Mouse (Mus musculus) ovary, adult 2 months (tissue): ENCODE data around the gene Atp1b2. TPM values are rescaled to one million over a fixed set of nuclear protein-coding genes. Genes with fewer than 3 reads are reported as not detected.

ENCODE experiments used
- polyA plus RNA-seq: library from polyadenylated mRNA; depleted of rRNA; stranded (reverse); fragments of >200 nt; gene quantifications from 2 replicates; pipeline ENCODE4 v1.2.3, GENCODE M21; 2012; rRNA removed

Atp1b2 gene
- polyA plus RNA-seq = 119 and 137 TPM in 2 replicates

DNA sequence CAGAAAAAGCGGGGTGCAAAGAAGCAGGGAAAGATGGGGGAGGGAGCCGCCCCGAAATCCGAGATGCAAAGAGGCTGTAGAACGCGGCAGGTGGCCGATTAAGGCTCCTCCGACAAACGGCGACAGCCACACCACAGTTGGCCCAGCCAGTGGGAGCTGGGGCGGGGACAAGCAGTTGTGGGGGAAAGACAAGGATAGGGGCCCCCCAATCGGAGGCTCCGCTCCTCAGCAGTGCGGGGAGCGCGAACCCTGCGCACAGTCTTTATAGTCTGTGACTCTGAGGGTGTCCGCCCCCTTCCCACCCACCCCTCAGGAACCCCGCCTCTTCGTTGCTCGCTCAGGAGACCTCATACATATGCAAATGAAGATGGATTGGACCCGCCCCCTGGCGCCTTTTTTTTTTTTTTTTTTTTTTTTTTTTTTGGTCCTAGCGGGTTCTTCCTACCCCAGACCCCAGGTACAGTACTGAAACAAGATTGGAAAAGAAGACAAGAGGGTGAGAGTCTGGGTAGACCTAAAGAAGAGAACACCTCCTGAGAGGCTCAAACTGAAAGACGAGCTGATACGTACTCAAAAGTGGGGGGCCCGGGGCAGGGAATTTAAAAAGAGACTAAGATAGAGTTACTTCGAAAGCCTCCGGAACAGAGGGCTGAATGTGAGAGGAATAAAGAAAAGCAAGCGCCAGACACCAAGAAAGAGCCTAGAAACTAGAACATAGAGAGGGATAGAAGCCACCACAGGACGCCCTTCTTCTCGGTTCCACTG, at the start of gene Atp1b2:
Atp1b2 (minus strand) TSS at position 217 of the 765 bp plus-strand sequence.

DNA sequence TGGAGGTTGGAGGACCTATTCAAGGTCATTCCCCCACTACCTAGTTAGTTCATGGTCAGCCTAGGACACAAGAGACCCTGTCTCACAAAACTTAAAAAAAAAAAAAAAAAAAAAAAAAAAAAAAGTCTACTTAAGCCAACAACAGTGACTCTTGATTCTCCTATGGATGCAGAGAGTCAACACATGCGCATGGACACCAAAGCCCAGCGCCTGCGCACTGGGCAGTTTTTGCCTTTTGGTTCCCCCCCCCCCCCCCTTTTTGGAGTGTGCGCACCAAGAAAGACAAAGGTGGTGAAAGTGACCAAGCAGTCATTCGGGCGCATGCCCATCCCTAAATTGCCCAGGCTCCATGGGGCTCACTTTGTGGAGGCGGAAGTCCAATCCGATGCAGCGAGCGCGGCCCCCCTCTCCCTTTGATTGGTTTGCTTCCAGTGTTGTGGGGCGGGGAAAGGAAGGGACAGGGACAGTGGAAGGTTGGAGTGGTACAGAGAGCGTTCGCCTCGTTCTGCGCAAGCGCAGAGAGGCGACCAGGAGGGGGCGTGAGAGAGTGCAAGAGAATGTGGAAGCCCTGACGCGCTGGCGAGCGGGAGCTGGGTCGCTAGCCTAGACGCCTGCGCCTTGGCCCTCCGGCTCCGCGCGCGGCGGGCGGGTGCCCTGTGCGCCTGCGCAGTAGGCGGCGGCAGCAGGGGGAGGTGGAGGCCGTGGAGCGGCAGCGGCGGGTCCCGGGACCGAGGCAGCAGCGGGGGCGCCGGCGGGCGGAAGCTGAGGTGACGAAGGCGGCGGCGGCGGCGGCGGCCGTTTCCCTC, 26.7 kb upstream of the Atp1b2 start, which contains the start of gene Fxr2:
Fxr2 (plus strand) TSS at position 707 of the 806 bp plus-strand sequence.

DNA sequence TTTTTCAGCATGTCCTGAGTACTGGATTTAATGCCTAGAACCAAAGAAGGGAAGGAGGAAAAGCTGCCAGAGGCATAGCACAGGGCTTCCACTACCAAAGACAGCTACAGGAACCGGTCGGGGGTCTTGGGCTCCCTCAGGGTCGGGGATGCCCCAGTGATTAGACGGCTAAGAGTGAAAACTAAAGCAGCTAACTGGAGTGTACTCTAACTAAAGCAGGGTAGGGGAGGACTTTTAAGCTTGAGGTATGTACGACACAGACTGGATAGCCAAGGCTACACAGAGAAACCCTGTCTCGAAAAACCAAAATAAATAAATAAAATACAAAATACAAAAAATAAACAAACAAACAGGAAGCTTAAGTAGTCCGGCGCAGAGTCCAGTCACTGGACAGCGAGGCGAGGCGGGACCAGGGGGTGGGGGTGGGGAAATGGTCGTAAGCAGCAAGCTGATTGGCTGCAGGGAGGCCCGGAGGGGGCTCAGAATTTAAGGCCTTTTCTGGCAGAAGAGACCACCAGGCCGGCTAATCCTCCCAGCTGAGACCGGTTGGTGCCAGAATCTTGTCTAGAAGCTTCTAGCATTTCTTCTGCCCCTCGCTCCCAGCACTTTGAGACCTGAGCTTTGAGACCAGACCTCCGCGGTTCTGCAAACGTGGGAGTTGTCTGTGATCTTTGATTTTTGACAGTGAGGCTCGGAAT, 16.0 kb upstream of the Atp1b2 start, which contains the start of gene Sat2:
Sat2 (plus strand) TSS at position 454 of the 698 bp plus-strand sequence.

DNA sequence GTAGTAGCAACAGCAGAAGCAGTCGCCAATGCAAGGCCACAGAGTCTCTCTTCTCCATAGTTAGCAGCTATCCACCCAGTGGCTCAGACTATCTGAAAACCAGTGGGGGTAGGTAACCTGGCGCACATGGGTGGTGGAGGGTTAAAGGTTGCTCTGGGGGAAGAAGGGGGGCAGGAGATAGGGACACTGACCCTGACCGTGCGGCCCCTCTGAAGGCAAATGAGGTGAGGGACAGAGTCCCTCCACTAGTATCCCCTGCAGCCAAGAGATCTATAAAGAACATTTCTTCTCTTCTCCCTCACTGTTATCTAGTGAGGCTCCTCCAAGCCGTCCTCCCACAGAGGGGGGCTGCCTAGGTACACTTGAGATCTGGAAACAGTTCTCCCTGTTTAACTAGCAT, 12.1 kb upstream of the Atp1b2 start, which contains the start of gene Shbg:
Shbg (minus strand) TSS at position 101 of the 400 bp plus-strand sequence.

GRCm38 (mm10) chr11:69580091-69580514, 25.6 kb downstream of the Atp1b2 start, which contains the start of the genes Wrap53 and Trp53:
Gene Wrap53, minus strand, starts transcription at chr11:69580255.
Gene Trp53, plus strand, starts transcription at chr11:69580359.

GRCm38 (mm10) chr11:69559851-69560765, 45.6 kb downstream of the Atp1b2 start, which contains the start of gene Efnb3:
Gene Efnb3, minus strand, starts transcription at chr11:69560205.

Other genes with a start within 250 kb of the Atp1b2 start
- gene Chd3, start 236.5 kb downstream of the Atp1b2 start, polyA plus RNA-seq = 192 and 199 TPM in 2 replicates
- gene Naa38, start 210.5 kb downstream of the Atp1b2 start, polyA plus RNA-seq = 297 and 329 TPM in 2 replicates
- 18.8 and 20.3 TPM in 2 replicates for gene Cyb5d1, start 210.3 kb downstream of the Atp1b2 start, polyA plus RNA-seq
- gene Tmem88, start 207.7 kb downstream of the Atp1b2 start, polyA plus RNA-seq = 62.8 and 66.4 TPM in 2 replicates
- gene Kdm6b, start 192.3 kb downstream of the Atp1b2 start, polyA plus RNA-seq = 15.6 and 16.4 TPM in 2 replicates
- gene Dnah2, start 56.8 kb downstream of the Atp1b2 start, polyA plus RNA-seq = 5.1 and 7.0 TPM in 2 replicates
- gene Efnb3, start 45.7 kb downstream of the Atp1b2 start, polyA plus RNA-seq = 13.1 and 13.5 TPM in 2 replicates
- 18.8 and 25.8 TPM in 2 replicates for gene Wrap53, start 25.7 kb downstream of the Atp1b2 start, polyA plus RNA-seq
- 145 and 203 TPM in 2 replicates for gene Trp53, start 25.6 kb downstream of the Atp1b2 start, polyA plus RNA-seq
- gene Shbg, start 12.0 kb upstream of the Atp1b2 start, polyA plus RNA-seq = 5.6 and 7.1 TPM in 2 replicates
- gene Sat2, start 16.1 kb upstream of the Atp1b2 start, polyA plus RNA-seq = 4.8 and 5.1 TPM in 2 replicates
- 68.6 and 73.0 TPM in 2 replicates for gene Fxr2, start 27.0 kb upstream of the Atp1b2 start, polyA plus RNA-seq
- 1.7 and 2.1 TPM in 2 replicates for gene Sox15, start 49.4 kb upstream of the Atp1b2 start, polyA plus RNA-seq
- gene Mpdu1, start 56.7 kb upstream of the Atp1b2 start, polyA plus RNA-seq = 95.9 and 115 TPM in 2 replicates
- 38.2 and 52.8 TPM in 2 replicates for gene Cd68, start 60.2 kb upstream of the Atp1b2 start, polyA plus RNA-seq
- 252 and 395 TPM in 2 replicates for gene Eif4a1, start 66.5 kb upstream of the Atp1b2 start, polyA plus RNA-seq
- 57.7 and 67.2 TPM in 2 replicates for gene Senp3, start 76.1 kb upstream of the Atp1b2 start, polyA plus RNA-seq
- 5.2 and 8.0 TPM in 2 replicates for gene Tnfsf13, start 79.8 kb upstream of the Atp1b2 start, polyA plus RNA-seq
- 59.3 and 71.8 TPM in 2 replicates for gene Tnfsf12, start 89.9 kb upstream of the Atp1b2 start, polyA plus RNA-seq
- 12.8 and 20.4 TPM in 2 replicates for gene Tnfsfm13, start 90.2 kb upstream of the Atp1b2 start, polyA plus RNA-seq
- 17.8 and 29.7 TPM in 2 replicates for gene Polr2a, start 152.7 kb upstream of the Atp1b2 start, polyA plus RNA-seq
- gene Slc35g3, start 156.0 kb upstream of the Atp1b2 start, polyA plus RNA-seq = 1.3 and 1.5 TPM in 2 replicates
- 48.6 and 69.0 TPM in 2 replicates for gene Zbtb4, start 160.0 kb upstream of the Atp1b2 start, polyA plus RNA-seq
- gene Chrnb1, start 190.0 kb upstream of the Atp1b2 start, polyA plus RNA-seq = 9.5 and 12.9 TPM in 2 replicates
- 7.8 and 8.5 TPM in 2 replicates for gene Fgf11, start 195.9 kb upstream of the Atp1b2 start, polyA plus RNA-seq
- 7.3 and 9.6 TPM in 2 replicates for gene Tmem102, start 199.7 kb upstream of the Atp1b2 start, polyA plus RNA-seq
- not detected in 2 replicates for gene Gm39566, start 209.4 kb upstream of the Atp1b2 start, polyA plus RNA-seq
- not detected in 2 replicates for gene Spem2, start 212.5 kb upstream of the Atp1b2 start, polyA plus RNA-seq
- gene Spem1, start 216.2 kb upstream of the Atp1b2 start, polyA plus RNA-seq = 0.26 and 0.50 TPM in 2 replicates
- gene Nlgn2, start 231.8 kb upstream of the Atp1b2 start, polyA plus RNA-seq = 79.8 and 101 TPM in 2 replicates
- gene Tmem256, start 232.6 kb upstream of the Atp1b2 start, polyA plus RNA-seq = 120 and 177 TPM in 2 replicates
- 145 and 168 TPM in 2 replicates for gene Plscr3, start 240.4 kb upstream of the Atp1b2 start, polyA plus RNA-seq